Mouse (Mus musculus) heart, postnatal 0 days (tissue): ENCODE measurements at regions not wholly inside any gene's neighbourhood (a gene's known extent, or its start where the extent isn't known, plus 50 kb on each side); places are given as distances from the start of the nearest gene placed in this dataset.
"Not testable (repeated sequence)": the region's sequence is repeated elsewhere in the genome, so short reads cannot be mapped to it uniquely, and the experiment has no call there.

Experiments used
- CTCF ChIP-seq: IDR thresholded peaks from 2 replicates; pipeline ENCODE4 v1.5.1; 2016; ENCODE audit warnings: antibody characterized with exemption, control low read depth, low read depth
- EP300 ChIP-seq: IDR thresholded peaks from 2 replicates; pipeline ENCODE4 v1.6.1; 2016; ENCODE audit warnings: antibody characterized with exemption, low read depth

DNA sequence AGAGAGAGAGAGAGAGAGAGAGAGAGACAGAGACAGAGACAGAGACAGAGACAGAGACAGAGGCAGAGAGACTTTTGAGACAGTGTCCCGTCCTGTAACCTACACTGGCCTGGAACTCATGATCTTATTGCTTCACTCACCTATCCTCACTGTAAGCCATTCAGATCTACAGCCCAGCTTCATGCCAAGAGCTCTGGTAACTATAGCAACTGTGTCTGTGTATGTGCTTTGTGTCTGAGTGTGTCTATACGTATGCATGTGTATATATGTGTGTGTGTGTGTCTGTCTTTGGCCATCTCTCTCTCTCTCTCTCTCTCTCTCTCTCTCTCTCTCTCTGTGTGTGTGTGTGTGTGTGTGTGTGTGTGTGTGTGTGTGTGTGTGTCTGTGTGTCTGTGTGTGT lies 157.2 kb downstream of the Gxylt1 start:
- TF ChIP-seq CTCF, EP300: not testable (repeated sequence)
